Mouse (Mus musculus): ENCODE data around the gene Umad1.

DNA sequence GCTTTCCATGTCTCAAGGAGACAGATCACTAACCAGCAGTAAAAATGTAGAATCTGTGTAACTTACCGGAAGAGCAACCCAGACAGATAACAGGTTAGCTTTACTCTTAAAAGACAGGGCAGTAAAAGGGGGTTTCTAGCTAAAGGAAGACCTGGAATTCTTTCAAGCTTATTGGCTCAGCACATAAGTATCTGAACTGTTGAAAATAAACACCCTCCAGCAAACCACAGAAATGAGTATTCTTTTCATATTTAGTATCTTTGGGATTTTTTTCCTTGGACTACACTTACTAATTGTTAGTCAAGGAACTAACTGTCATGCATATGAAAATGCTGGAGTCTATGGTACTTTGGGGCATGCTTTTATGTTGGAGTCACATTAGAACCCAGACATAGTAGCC lies 89.3 kb downstream of the Umad1 start:
- TF ChIP-seq TCF12 (IDR thresholded peaks at IDR 0.05; ENCODE audit: insufficient read depth, poor library complexity, severe bottlenecking): no peak
- TF ChIP-seq POLR2A (IDR thresholded peaks at IDR 0.05; ENCODE audit: insufficient read length, low read depth): no peak
- TF ChIP-seq USF1 (IDR thresholded peaks at IDR 0.05; ENCODE audit: low read depth): no peak
- TF ChIP-seq MAX (IDR thresholded peaks at IDR 0.05; ENCODE audit: low read depth): no peak
- TF ChIP-seq MYOD1 (IDR thresholded peaks at IDR 0.05; ENCODE audit: control insufficient read depth in 1 of 3, insufficient read length in 2 of 3, low read depth in 2 of 3): no peak
